In the genomic region with DNA sequence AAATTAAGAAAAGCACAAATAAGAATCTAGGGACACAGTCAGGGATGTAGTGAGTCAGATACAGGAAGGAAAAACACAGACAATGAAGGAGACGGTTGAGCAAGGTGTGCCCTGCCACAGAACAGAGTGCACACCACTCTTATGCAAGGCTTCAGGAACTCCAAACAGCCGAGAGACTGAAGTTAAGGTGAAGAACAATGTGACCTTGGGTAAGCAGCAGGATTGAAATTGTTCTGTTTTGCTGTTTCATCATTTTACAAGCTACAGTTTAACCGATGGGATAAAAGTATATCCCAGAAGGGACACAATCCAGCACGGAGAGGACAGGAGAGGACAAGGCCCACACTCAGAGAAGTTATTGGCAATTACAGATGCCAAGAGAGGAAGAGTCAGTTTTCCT, we compare ENCODE assay signal across 28 mouse cellular contexts. TPM values are rescaled to one million over a fixed set of nuclear protein-coding genes. Genes with fewer than 3 reads are reported as not detected.
"Had no signal": no experiment of that assay in that cellular context is flagged by ENCODE, and none has a peak within 500 bp of the region (broad histone marks: within the 10 kb centered on the region; RNA-seq: fewer than 3 reads in every experiment).

No protein-coding gene starts in this region.

- H3K4me1 ChIP-seq: heart, embryonic 12.5 days; intestine, embryonic 15.5 days; limb, embryonic 12.5 days had no signal

- H3K9ac ChIP-seq: forebrain, postnatal 0 days; heart, embryonic 12.5 days; hindbrain, embryonic 12.5 days; hindbrain, embryonic 14.5 days; intestine, embryonic 15.5 days; limb, embryonic 12.5 days; liver, embryonic 13.5 days; liver, embryonic 15.5 days had no signal

- DNase-seq: forebrain, postnatal 0 days; gastrocnemius, postnatal 14 days; gastrocnemius, postnatal 36 days; liver, embryonic 13.5 days had no signal

- H3K27ac ChIP-seq: heart, embryonic 10.5 days; hindbrain, embryonic 10.5 days; hindbrain, embryonic 12.5 days; hindbrain, embryonic 14.5 days; intestine, embryonic 15.5 days; kidney, postnatal 0 days; layer of hippocampus, adult 2 months; left cerebral cortex, adult 2 months; limb, embryonic 10.5 days; limb, embryonic 12.5 days; liver, embryonic 13.5 days; liver, embryonic 15.5 days had no signal

- H3K4me2 ChIP-seq: heart, embryonic 12.5 days; hindbrain, embryonic 12.5 days; hindbrain, embryonic 14.5 days; intestine, embryonic 15.5 days; limb, embryonic 12.5 days; liver, embryonic 13.5 days; liver, embryonic 15.5 days had no signal

- H3K27me3 ChIP-seq: heart, embryonic 12.5 days; hindbrain, embryonic 12.5 days; intestine, embryonic 15.5 days; limb, embryonic 12.5 days; liver, embryonic 13.5 days; liver, embryonic 15.5 days had no signal

- ATAC-seq: forebrain, postnatal 0 days; hindbrain, embryonic 16.5 days; inflammation-experienced regulatory T-cells, adult 6 months; intestine, embryonic 15.5 days; intestine, postnatal 0 days had no signal

- H3K36me3 ChIP-seq: heart, embryonic 10.5 days; heart, embryonic 12.5 days; hindbrain, embryonic 10.5 days; hindbrain, embryonic 12.5 days; intestine, embryonic 15.5 days; limb, embryonic 10.5 days; limb, embryonic 12.5 days; liver, embryonic 13.5 days; liver, embryonic 15.5 days had no signal

- H3K4me3 ChIP-seq: heart, embryonic 10.5 days; heart, embryonic 12.5 days; hindbrain, embryonic 10.5 days; hindbrain, embryonic 12.5 days; intestine, embryonic 15.5 days; layer of hippocampus, adult 2 months; left cerebral cortex, adult 2 months; limb, embryonic 10.5 days; limb, embryonic 12.5 days; liver, embryonic 13.5 days; liver, embryonic 15.5 days had no signal

- H3K9me3 ChIP-seq: heart, embryonic 10.5 days; heart, embryonic 12.5 days; hindbrain, embryonic 10.5 days; hindbrain, embryonic 12.5 days; intestine, embryonic 15.5 days; limb, embryonic 10.5 days; limb, embryonic 12.5 days; liver, embryonic 13.5 days; liver, embryonic 15.5 days had no signal

RNA-seq across cellular contexts. Expression of a gene that starts 26.5 kb away (rescaled TPM):
- total RNA-seq: forebrain, postnatal 0 days; gastrocnemius, adult 18-20 months; gastrocnemius, adult 8-10 months; gastrocnemius, postnatal 14 days; gastrocnemius, postnatal 36 days; heart, adult 18-20 months; heart, adult 8-10 months; heart, postnatal 10 days; heart, postnatal 25 days; heart, postnatal 4 days; layer of hippocampus, postnatal 10 days; left cerebral cortex, adult 2 months had no signal
- polyA plus RNA-seq: forebrain, postnatal 0 days; heart, embryonic 14.5 days; hindbrain, embryonic 10.5 days; hindbrain, embryonic 12.5 days; limb, embryonic 10.5 days; limb, embryonic 12.5 days had no signal
